Mouse (Mus musculus) liver, embryonic 14.5 days (tissue): ENCODE measurements around the gene Fnbp1. TPM values are rescaled to one million over a fixed set of nuclear protein-coding genes. Genes with fewer than 3 reads are reported as not detected.

Source experiments
- ATAC-seq: fragments of 200-750 bp; cut with Nextera tagmentation; 2 replicates; pipeline ENCODE4 v1.8.0; 2017; ENCODE audit warnings: moderate number of reproducible peaks, mild to moderate bottlenecking, moderate library complexity; ENCODE audit not compliant: insufficient read depth
- DNase-seq, 3 experiments: peaks; one replicate each; pipeline ENCODE4 v3.0.0-alpha.2; 2012 to 2013; ENCODE audit warnings: low read depth in 3 of 3, low spot score in 3 of 3
- H3K27ac ChIP-seq: fragments of 300-500 bp; sonication (generic); 2 replicates; pipeline ENCODE4 v1.5.1; 2014; ENCODE audit warnings: moderate library complexity, mild to moderate bottlenecking, control low read depth, inconsistent platforms
- H3K27me3 ChIP-seq: fragments of 300-500 bp; sonication (generic); 2 replicates; pipeline ENCODE4 v1.6.1; 2014; ENCODE audit warnings: mild to moderate bottlenecking, low read length, moderate library complexity; ENCODE audit not compliant: control insufficient read depth, insufficient read depth
- H3K36me3 ChIP-seq: fragments of 300-500 bp; sonication (generic); replicated peaks from 2 replicates; pipeline ENCODE4 v1.6.1; 2014; ENCODE audit warnings: low read depth; ENCODE audit not compliant: control insufficient read depth, insufficient read depth
- H3K4me1 ChIP-seq, 2 experiments: fragments of 200-500 bp in 1 of 2; fragments of 300-500 bp in 1 of 2; sonication (generic) in 1 of 2; replicated peaks; 2 replicates each; pipeline ENCODE4 v1.6.1; 2012 to 2014; ENCODE audit warnings: antibody characterized with exemption in 1 of 2, inconsistent platforms in 1 of 2, low read length in 1 of 2; ENCODE audit not compliant: control insufficient read depth in 2 of 2, insufficient read depth in 2 of 2
- H3K4me2 ChIP-seq: fragments of 300-500 bp; sonication (generic); 2 replicates; pipeline ENCODE4 v1.6.1; 2014; ENCODE audit warnings: low read depth, mild to moderate bottlenecking, control low read depth, moderate library complexity
- H3K4me3 ChIP-seq, 2 experiments: fragments of 200-500 bp in 1 of 2; fragments of 300-500 bp in 1 of 2; sonication (generic) in 1 of 2; 2 replicates each; pipeline ENCODE4 v1.5.1; 2012 to 2014; ENCODE audit warnings: low read depth in 2 of 2, low read length in 2 of 2, mild to moderate bottlenecking in 2 of 2, control low read depth in 1 of 2, inconsistent platforms in 1 of 2, moderate library complexity in 1 of 2; ENCODE audit not compliant: insufficient read depth in 1 of 2
- H3K9ac ChIP-seq: fragments of 300-500 bp; sonication (generic); replicated peaks from 2 replicates; pipeline ENCODE4 v1.6.1; 2014; ENCODE audit warnings: mild to moderate bottlenecking, control low read depth, moderate library complexity
- H3K9me3 ChIP-seq: fragments of 300-500 bp; sonication (generic); 2 replicates; pipeline ENCODE4 v1.6.1; 2016; ENCODE audit warnings: low read length, mixed read lengths; ENCODE audit not compliant: control insufficient read depth
- CTCF ChIP-seq: IDR thresholded peaks from 2 replicates; pipeline ENCODE4 v1.5.1; 2016; ENCODE audit warnings: antibody characterized with exemption, low read depth, control low read depth
- EP300 ChIP-seq: IDR thresholded peaks from 2 replicates; pipeline ENCODE4 v1.6.1; 2016; ENCODE audit warnings: antibody characterized with exemption, low read depth
- WGBS: fragments of 180-500 bp; shearing (Covaris S2); extraction: QIAGEN DNeasy Blood & Tissue Kit; methylation state at CpG from one replicate; pipeline ENCODE4 v1.1.7; 2014; ENCODE audit not compliant: insufficient replicate concordance; 5-methylcytosine and 5-hydroxymethylcytosine counted together
- polyA plus RNA-seq, 2 experiments: library from polyadenylated mRNA; depleted of rRNA in 1 of 2; stranded (reverse) in 1 of 2; unstranded in 1 of 2; fragments of >200 nt; fragmentation: Nextera tagmentation in 1 of 2; extraction: Ambion mirVana in 1 of 2; gene quantifications; 2 replicates each; pipeline versions ENCODE4 v1.2.1 to v1.2.3; 2012 to 2014

Gene Fnbp1
- polyA plus RNA-seq, 2 experiments = 3.9 to 6.4 TPM

DNA sequence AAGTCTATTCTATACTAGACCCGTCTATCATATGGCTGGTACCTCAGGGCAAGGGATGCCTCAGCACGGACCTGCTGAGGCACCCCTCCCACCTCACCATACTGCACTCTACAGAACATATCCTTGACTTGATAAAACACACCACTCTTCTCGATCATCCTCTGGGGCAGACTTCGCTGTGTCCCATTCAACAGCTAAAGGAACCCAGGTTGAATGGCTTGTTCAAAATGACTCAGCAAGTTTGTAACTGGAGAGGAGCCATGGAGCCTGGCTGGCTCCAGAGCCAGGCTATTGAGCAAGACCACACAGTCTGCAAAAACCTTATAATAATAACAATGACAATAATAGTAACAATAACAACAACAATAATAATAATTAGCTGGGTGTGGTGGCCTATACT is 13.9 kb downstream of the Fnbp1 start:
- DNase-seq = no peak
- Histone ChIP-seq H3K4me3 (no peak overlapping the region), H3K4me1 (peaks cover 2 to 48% of the 10 kb centered on the region in 2 experiments; a peak in 3 of 4 replicates), H3K9me3 (no peaks in the 10 kb centered on the region), H3K4me2 (no peak overlapping the region), H3K27me3 (no peaks in the 10 kb centered on the region), H3K27ac (no peak overlapping the region), H3K36me3 (no peaks in the 10 kb centered on the region), H3K9ac (no peak overlapping the region)
- TF ChIP-seq CTCF (no peak), EP300 (no peak)
- WGBS = 33% methylated on average over 4 of the region's 4 CpGs
- ATAC-seq = no peak

DNA sequence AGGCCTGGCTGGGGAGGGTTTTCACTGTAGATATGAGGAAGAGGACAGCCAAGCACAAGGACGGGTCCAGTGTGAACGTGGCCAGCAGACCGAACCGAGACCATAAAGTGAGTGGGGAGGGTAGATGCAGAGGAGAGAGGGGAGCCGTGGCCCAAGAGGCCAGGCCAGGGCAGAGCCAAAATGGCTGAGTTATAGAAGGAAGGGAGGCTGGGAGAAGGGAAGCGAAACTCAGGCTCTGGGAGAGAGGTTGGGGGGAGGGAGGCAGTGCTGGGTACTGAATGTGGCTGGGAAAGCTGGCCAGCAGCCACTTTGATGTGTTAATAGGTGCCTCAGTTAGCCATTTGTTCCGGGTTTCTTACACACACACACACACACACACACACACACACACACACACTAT is 14.6 kb downstream of the Fnbp1 start:
- ATAC-seq = no peak
- H3K27ac ChIP-seq = no peak overlapping the region
- no peak overlapping the region for H3K4me2 ChIP-seq

DNA sequence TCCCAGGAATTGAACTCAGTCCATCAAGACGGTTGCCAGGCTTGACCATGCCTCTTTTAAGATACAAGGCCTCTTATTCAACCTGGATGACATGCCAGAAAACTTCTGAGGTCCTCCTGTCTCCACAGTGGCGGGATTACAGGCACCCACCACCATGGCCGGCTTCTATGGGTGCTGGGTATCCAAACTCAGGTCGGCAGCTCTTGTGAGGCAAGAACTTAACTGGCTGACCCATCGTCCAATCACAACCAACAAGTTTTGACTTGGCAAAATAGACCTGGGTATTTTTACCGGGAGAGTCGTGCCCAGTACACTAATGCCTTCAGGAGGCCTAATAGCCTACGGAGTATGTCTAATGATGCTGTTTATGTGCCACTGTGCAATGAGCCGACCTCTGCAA is 15.8 kb downstream of the Fnbp1 start:
- WGBS = 75% methylated on average over 9 of the region's 9 CpGs
- Histone ChIP-seq H3K9ac (no peak overlapping the region), H3K27ac (no peak overlapping the region), H3K36me3 (no peaks in the 10 kb centered on the region), H3K4me3 (no peak overlapping the region), H3K4me2 (no peak overlapping the region), H3K27me3 (no peaks in the 10 kb centered on the region), H3K9me3 (no peaks in the 10 kb centered on the region), H3K4me1 (peaks cover 2 to 48% of the 10 kb centered on the region in 2 experiments; a peak in 3 of 4 replicates)
- TF ChIP-seq CTCF = no peak
- TF ChIP-seq EP300 = no peak
- DNase-seq (no peak), ATAC-seq (no peak)

More for the DNA sequence above, 14.6 kb downstream of the Fnbp1 start:
- Histone ChIP-seq H3K4me1 (peaks cover 2 to 48% of the 10 kb centered on the region in 2 experiments; a peak in 3 of 4 replicates), H3K9me3 (no peaks in the 10 kb centered on the region), H3K9ac (no peak overlapping the region), H3K27me3 (no peaks in the 10 kb centered on the region), H3K4me3 (no peak overlapping the region), H3K36me3 (no peaks in the 10 kb centered on the region)
- DNase-seq = no peak
- 65% methylated on average over 7 of the region's 7 CpGs for WGBS
- TF ChIP-seq EP300 = no peak

DNA sequence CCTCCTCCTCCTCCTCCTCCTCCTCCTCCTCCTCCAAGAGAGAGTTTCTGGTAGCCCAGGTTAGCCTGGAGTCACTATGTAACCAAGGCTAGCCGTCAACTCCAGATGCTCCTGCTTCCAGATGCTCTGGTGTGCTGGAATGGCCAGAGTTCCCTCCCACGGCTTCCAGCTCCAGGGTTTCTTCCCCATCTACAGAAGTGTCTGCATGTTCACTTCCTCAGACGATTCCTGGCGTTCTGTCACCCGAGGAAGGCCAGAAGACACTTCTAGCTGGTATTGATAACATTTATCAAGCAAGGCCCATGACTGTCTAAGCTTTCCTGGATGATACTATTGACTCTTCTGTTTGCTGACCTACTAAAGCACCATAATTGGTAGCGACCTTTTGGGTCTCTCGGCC is 16.7 kb downstream of the Fnbp1 start:
- no peak overlapping the region for H3K4me3 ChIP-seq
- no peaks in the 10 kb centered on the region for H3K36me3 ChIP-seq
- TF ChIP-seq EP300 (no peak), CTCF (no peak)
- 27% methylated on average over 7 of the region's 7 CpGs for WGBS
- DNase-seq = no peak
- no peak overlapping the region for H3K27ac ChIP-seq
- ATAC-seq = no peak
- peaks cover 2 to 42% of the 10 kb centered on the region in 2 experiments; a peak in 3 of 4 replicates for H3K4me1 ChIP-seq
- no peak overlapping the region for H3K4me2 ChIP-seq
- H3K9ac ChIP-seq = no peak overlapping the region
- H3K9me3 ChIP-seq = no peaks in the 10 kb centered on the region
- H3K27me3 ChIP-seq = no peaks in the 10 kb centered on the region

DNA sequence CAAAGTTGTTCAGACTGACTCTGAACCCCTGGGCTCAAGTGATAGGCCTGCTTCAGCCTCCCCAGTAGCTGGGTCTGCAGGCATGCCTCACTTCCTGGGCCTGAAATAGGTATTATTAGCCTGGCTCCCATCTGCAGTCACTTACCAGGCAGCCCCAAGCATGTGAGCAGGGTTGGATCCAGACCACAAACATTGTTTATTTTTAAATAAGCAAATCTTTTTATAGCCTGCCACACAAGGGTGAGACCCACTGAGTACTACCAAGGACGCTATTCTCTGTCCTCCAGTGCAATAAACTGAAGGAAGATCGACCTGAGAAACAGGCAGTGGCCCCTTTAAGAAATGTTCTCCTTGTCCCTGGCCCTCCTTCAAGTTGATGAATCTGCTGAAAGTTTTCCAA is 17.1 kb downstream of the Fnbp1 start:
- Histone ChIP-seq H3K27ac (no peak overlapping the region), H3K4me2 (no peak overlapping the region), H3K36me3 (no peaks in the 10 kb centered on the region), H3K27me3 (no peaks in the 10 kb centered on the region), H3K4me1 (peaks cover 2 to 37% of the 10 kb centered on the region in 2 experiments; a peak in 2 of 4 replicates), H3K9ac (no peak overlapping the region), H3K9me3 (no peaks in the 10 kb centered on the region), H3K4me3 (no peak overlapping the region)
- DNase-seq (no peak), ATAC-seq (no peak)
- 38% methylated on average over 2 of the region's 2 CpGs for WGBS
- TF ChIP-seq EP300 (no peak), CTCF (no peak)
